Mouse (Mus musculus) kidney, adult 2 months (tissue): ENCODE measurements around the gene H2al1m.

Experiments
- CTCF ChIP-seq: fragments of 200-500 bp; conservative IDR thresholded peaks from 2 replicates; pipeline ENCODE4 v1.5.1; 2011; ENCODE audit warnings: low read depth, mild to moderate bottlenecking, control low read depth, low read length, moderate library complexity, mixed read lengths; ENCODE audit not compliant: insufficient read depth, insufficient read length
- POLR2A ChIP-seq: fragments of 200-500 bp; IDR thresholded peaks from one replicate; pipeline ENCODE4 v1.6.1; 2011; ENCODE audit warnings: low read depth, low read length, control low read depth

GRCm38 (mm10) chrX:9248911-9249310 lies 34.7 kb upstream of the H2al1m start:
- TF ChIP-seq CTCF (no peak), POLR2A (no peak)
